In genomic region chr4:82662626-82663025, GRCm38 (mm10) we compare ENCODE assay signal across 19 mouse cellular contexts. TPM values are rescaled to one million over a fixed set of nuclear protein-coding genes. Genes with fewer than 3 reads are reported as not detected.
"Had no signal": no experiment of that assay in that cellular context is flagged by ENCODE, and none has a peak within 500 bp of the region (broad histone marks: within the 10 kb centered on the region; RNA-seq: fewer than 3 reads in every experiment).

No protein-coding gene starts in this region.

- ATAC-seq: liver, postnatal 0 days; lung, postnatal 0 days; midbrain, embryonic 13.5 days; midbrain, embryonic 15.5 days had no signal

- H3K27ac ChIP-seq: lung, embryonic 15.5 days; macrophage; midbrain, embryonic 13.5 days; midbrain, embryonic 15.5 days; neural tube, embryonic 12.5 days; stomach, embryonic 15.5 days; stomach, postnatal 0 days had no signal

- H3K9me3 ChIP-seq: lung, embryonic 15.5 days; megakaryocyte, embryonic 14.5 days; midbrain, embryonic 13.5 days; midbrain, embryonic 15.5 days; neural tube, embryonic 12.5 days; stomach, embryonic 15.5 days had no signal

- H3K9ac ChIP-seq: liver, postnatal 0 days; lung, embryonic 15.5 days; midbrain, embryonic 13.5 days; midbrain, embryonic 15.5 days; neural tube, embryonic 12.5 days; stomach, embryonic 15.5 days had no signal

- H3K36me3 ChIP-seq: lung, embryonic 15.5 days; midbrain, embryonic 13.5 days; midbrain, embryonic 15.5 days; neural tube, embryonic 12.5 days; stomach, embryonic 15.5 days had no signal

- DNase-seq: liver, postnatal 0 days; lung, adult 2 months; lung, postnatal 14 days; lung, postnatal 36 days; right cerebral cortex, postnatal 14 days; thymus, adult 2 months; thymus, postnatal 36 days had no signal

- H3K4me2 ChIP-seq: lung, embryonic 15.5 days; midbrain, embryonic 11.5 days; midbrain, embryonic 13.5 days; midbrain, embryonic 15.5 days; neural tube, embryonic 12.5 days; stomach, embryonic 15.5 days had no signal

- H3K27me3 ChIP-seq: lung, embryonic 15.5 days; megakaryocyte, embryonic 14.5 days; midbrain, embryonic 13.5 days; midbrain, embryonic 15.5 days; neural tube, embryonic 12.5 days; stomach, embryonic 15.5 days had no signal

- H3K4me1 ChIP-seq: megakaryocyte, embryonic 14.5 days; neural tube, embryonic 12.5 days; stomach, embryonic 15.5 days had no signal

- H3K4me3 ChIP-seq: lung, embryonic 15.5 days; megakaryocyte, embryonic 14.5 days; midbrain, embryonic 13.5 days; midbrain, embryonic 15.5 days; neural tube, embryonic 12.5 days; stomach, embryonic 15.5 days had no signal

RNA-seq across cellular contexts. Expression of gene Nfib, which starts 42.9 kb away (rescaled TPM):
- total RNA-seq: megakaryocyte progenitor cell, adult 5-6 weeks; neutrophil, adult 5-6 weeks had no signal
- polyA plus RNA-seq: macrophage had no signal
